Mouse (Mus musculus): ENCODE measurements around the gene Slc22a18. TPM values are rescaled to one million over a fixed set of nuclear protein-coding genes. Genes with fewer than 3 reads are reported as not detected.
A peak's percentile ranks its signal among the peaks of the same experiment; 100 is the strongest.

Gene Slc22a18
- polyA plus RNA-seq, 1 experiment from 2014 or later, result 0.64 TPM

- Histone ChIP-seq H3K27ac (ENCODE audit: low read depth, low read length) (peak within 1 kb of the TSS; percentile 82), H3K4me2 (ENCODE audit: low read depth) (peak within 1 kb of the TSS; percentile 57), H3K4me1 (ENCODE audit: control insufficient read depth, insufficient read depth, low read length) (peaks cover 3% of the 10 kb centered on the region; the same call in 1 of the 2 replicates), H3K36me3 (ENCODE audit: control insufficient read depth, insufficient read depth, low read length) (no peaks in the 10 kb centered on the region), H3K4me3 (ENCODE audit: low read depth, low read length) (peak within 1 kb of the TSS; percentile 68), H3K9me3 (ENCODE audit: control insufficient read depth, low read length) (peaks cover 11% of the 10 kb centered on the region), H3K9ac (ENCODE audit: low read length) (peak within 1 kb of the TSS; percentile 88), H3K27me3 (ENCODE audit: control insufficient read depth, insufficient read depth, low read length) (0 out of 2 replicates have a peak, but pooled peaks cover 4% of the 10 kb centered on the region)
- WGBS, result 26% methylated on average over 25 of the region's 48 CpGs
- ATAC-seq (ENCODE audit: insufficient read depth, low FRiP score, low TSS enrichment) (peak; percentile 75), DNase-seq (ENCODE audit: low spot score) (peak; percentile 93)
Measured at GRCm38 (mm10) chr7:143460874-143461273, 12.7 kb upstream of the Slc22a18 start, which contains the start of gene Cdkn1c. Gene Cdkn1c (minus strand): TSS chr7:143461050.

- 32% methylated on average over 18 of the region's 32 CpGs for WGBS
- Histone ChIP-seq H3K9ac (ENCODE audit: low read length) (peak overlapping the region; percentile 23; the same call in 1 of the 2 replicates), H3K36me3 (ENCODE audit: control insufficient read depth, insufficient read depth, low read length) (no peaks in the 10 kb centered on the region), H3K27me3 (ENCODE audit: control insufficient read depth, insufficient read depth, low read length) (0 out of 2 replicates have a peak, but pooled peaks cover 4% of the 10 kb centered on the region), H3K4me3 (ENCODE audit: low read depth, low read length) (no peak overlapping the region; the same call in 1 of the 2 replicates), H3K27ac (ENCODE audit: low read depth, low read length) (no peak overlapping the region; the same call in 1 of the 2 replicates), H3K9me3 (ENCODE audit: control insufficient read depth, low read length) (peaks cover 11% of the 10 kb centered on the region), H3K4me1 (ENCODE audit: control insufficient read depth, insufficient read depth, low read length) (peaks cover 3% of the 10 kb centered on the region; the same call in 1 of the 2 replicates), H3K4me2 (ENCODE audit: low read depth) (peak overlapping the region; percentile 30)
- no peak for DNase-seq (ENCODE audit: low spot score)
- peak; percentile 54 for ATAC-seq (ENCODE audit: insufficient read depth, low FRiP score, low TSS enrichment)
Measured at GRCm38 (mm10) chr7:143461294-143461870, 12.2 kb upstream of the Slc22a18 start.

GRCm38 (mm10) chr7:143461920-143462319, 11.6 kb upstream of the Slc22a18 start:
- H3K27ac ChIP-seq (ENCODE audit: low read depth, low read length), result no peak overlapping the region
- peaks cover 11% of the 10 kb centered on the region for H3K9me3 ChIP-seq (ENCODE audit: control insufficient read depth, low read length)
- H3K27me3 ChIP-seq (ENCODE audit: control insufficient read depth, insufficient read depth, low read length), result 0 out of 2 replicates have a peak, but pooled peaks cover 4% of the 10 kb centered on the region
- H3K4me2 ChIP-seq (ENCODE audit: low read depth), result no peak overlapping the region; the same call in 1 of the 2 replicates
- no peaks in the 10 kb centered on the region for H3K36me3 ChIP-seq (ENCODE audit: control insufficient read depth, insufficient read depth, low read length)
- no peak for DNase-seq (ENCODE audit: low spot score)
- no peak overlapping the region; the same call in 1 of the 2 replicates for H3K9ac ChIP-seq (ENCODE audit: low read length)
- no peak for ATAC-seq (ENCODE audit: insufficient read depth, low FRiP score, low TSS enrichment)
- H3K4me1 ChIP-seq (ENCODE audit: control insufficient read depth, insufficient read depth, low read length), result peaks cover 3% of the 10 kb centered on the region; the same call in 1 of the 2 replicates
- no peak overlapping the region for H3K4me3 ChIP-seq (ENCODE audit: low read depth, low read length)
- whole genome bisulfite sequencing, result 37% methylated on average over 11 of the region's 11 CpGs

GRCm38 (mm10) chr7:143462516-143462915, 11.0 kb upstream of the Slc22a18 start:
- H3K9me3 ChIP-seq (ENCODE audit: control insufficient read depth, low read length), result peaks cover 11% of the 10 kb centered on the region
- 80% methylated on average over 5 of the region's 5 CpGs for WGBS
- no peak overlapping the region for H3K4me3 ChIP-seq (ENCODE audit: low read depth, low read length)
- no peak overlapping the region for H3K4me2 ChIP-seq (ENCODE audit: low read depth)
- H3K27me3 ChIP-seq (ENCODE audit: control insufficient read depth, insufficient read depth, low read length), result 0 out of 2 replicates have a peak, but pooled peaks cover 4% of the 10 kb centered on the region
- no peak overlapping the region for H3K9ac ChIP-seq (ENCODE audit: low read length)
- H3K36me3 ChIP-seq (ENCODE audit: control insufficient read depth, insufficient read depth, low read length), result no peaks in the 10 kb centered on the region
- DNase-seq (ENCODE audit: low spot score), result no peak
- peaks cover 3% of the 10 kb centered on the region; the same call in 1 of the 2 replicates for H3K4me1 ChIP-seq (ENCODE audit: control insufficient read depth, insufficient read depth, low read length)
- no peak overlapping the region for H3K27ac ChIP-seq (ENCODE audit: low read depth, low read length)
- ATAC-seq (ENCODE audit: insufficient read depth, low FRiP score, low TSS enrichment), result no peak

- Histone ChIP-seq H3K27me3 (ENCODE audit: control insufficient read depth, insufficient read depth, low read length) (0 out of 2 replicates have a peak, but pooled peaks cover 4% of the 10 kb centered on the region), H3K4me3 (ENCODE audit: low read depth, low read length) (no peak overlapping the region), H3K27ac (ENCODE audit: low read depth, low read length) (no peak overlapping the region), H3K9me3 (ENCODE audit: control insufficient read depth, low read length) (peaks cover 11% of the 10 kb centered on the region), H3K9ac (ENCODE audit: low read length) (no peak overlapping the region), H3K36me3 (ENCODE audit: control insufficient read depth, insufficient read depth, low read length) (no peaks in the 10 kb centered on the region), H3K4me2 (ENCODE audit: low read depth) (no peak overlapping the region), H3K4me1 (ENCODE audit: control insufficient read depth, insufficient read depth, low read length) (peaks cover 7% of the 10 kb centered on the region)
- WGBS, result 37% methylated on average over 11 of the region's 11 CpGs
- peak; percentile 83 for DNase-seq (ENCODE audit: low spot score)
- no peak for ATAC-seq (ENCODE audit: insufficient read depth, low FRiP score, low TSS enrichment)
Measured at GRCm38 (mm10) chr7:143463865-143464415, 9.6 kb upstream of the Slc22a18 start.

GRCm38 (mm10) chr7:143464811-143465560, 8.6 kb upstream of the Slc22a18 start:
- Histone ChIP-seq H3K9me3 (ENCODE audit: control insufficient read depth, low read length) (peaks cover 6% of the 10 kb centered on the region), H3K9ac (ENCODE audit: low read length) (peak overlapping the region; percentile 42), H3K4me2 (ENCODE audit: low read depth) (peak overlapping the region; percentile 36), H3K27ac (ENCODE audit: low read depth, low read length) (no peak overlapping the region), H3K4me3 (ENCODE audit: low read depth, low read length) (peak overlapping the region; percentile 11), H3K4me1 (ENCODE audit: control insufficient read depth, insufficient read depth, low read length) (peaks cover 7% of the 10 kb centered on the region), H3K36me3 (ENCODE audit: control insufficient read depth, insufficient read depth, low read length) (no peaks in the 10 kb centered on the region), H3K27me3 (ENCODE audit: control insufficient read depth, insufficient read depth, low read length) (0 out of 2 replicates have a peak, but pooled peaks cover 4% of the 10 kb centered on the region)
- WGBS, result 22% methylated on average over 54 of the region's 56 CpGs
- ATAC-seq (ENCODE audit: insufficient read depth, low FRiP score, low TSS enrichment) (no peak), DNase-seq (ENCODE audit: low spot score) (peak; percentile 67)

- ATAC-seq (ENCODE audit: insufficient read depth, low FRiP score, low TSS enrichment), result 0 out of 2 replicates have a peak, but pooled peaks have one; percentile 26
- H3K36me3 ChIP-seq (ENCODE audit: control insufficient read depth, insufficient read depth, low read length), result no peaks in the 10 kb centered on the region
- peaks cover 7% of the 10 kb centered on the region for H3K4me1 ChIP-seq (ENCODE audit: control insufficient read depth, insufficient read depth, low read length)
- no peaks in the 10 kb centered on the region for H3K9me3 ChIP-seq (ENCODE audit: control insufficient read depth, low read length)
- H3K27me3 ChIP-seq (ENCODE audit: control insufficient read depth, insufficient read depth, low read length), result 0 out of 2 replicates have a peak, but pooled peaks cover 4% of the 10 kb centered on the region
- H3K27ac ChIP-seq (ENCODE audit: low read depth, low read length), result no peak overlapping the region
- 40% methylated on average over 14 of the region's 14 CpGs for WGBS
- H3K9ac ChIP-seq (ENCODE audit: low read length), result no peak overlapping the region
- H3K4me2 ChIP-seq (ENCODE audit: low read depth), result no peak overlapping the region
- no peak overlapping the region for H3K4me3 ChIP-seq (ENCODE audit: low read depth, low read length)
- peak; percentile 86 for DNase-seq (ENCODE audit: low spot score)
Measured at GRCm38 (mm10) chr7:143466099-143466677, 7.3 kb upstream of the Slc22a18 start.

GRCm38 (mm10) chr7:143467714-143468113, 5.8 kb upstream of the Slc22a18 start:
- no peak overlapping the region for H3K4me2 ChIP-seq (ENCODE audit: low read depth)
- no peak overlapping the region for H3K4me3 ChIP-seq (ENCODE audit: low read depth, low read length)
- H3K4me1 ChIP-seq (ENCODE audit: control insufficient read depth, insufficient read depth, low read length), result peaks cover 7% of the 10 kb centered on the region
- H3K36me3 ChIP-seq (ENCODE audit: control insufficient read depth, insufficient read depth, low read length), result no peaks in the 10 kb centered on the region
- WGBS, result 17% methylated on average over 6 of the region's 6 CpGs
- ATAC-seq (ENCODE audit: insufficient read depth, low FRiP score, low TSS enrichment) (no peak), DNase-seq (ENCODE audit: low spot score) (no peak)
- no peaks in the 10 kb centered on the region for H3K9me3 ChIP-seq (ENCODE audit: control insufficient read depth, low read length)
- H3K9ac ChIP-seq (ENCODE audit: low read length), result no peak overlapping the region
- no peak overlapping the region for H3K27ac ChIP-seq (ENCODE audit: low read depth, low read length)
- H3K27me3 ChIP-seq (ENCODE audit: control insufficient read depth, insufficient read depth, low read length), result 0 out of 2 replicates have a peak, but pooled peaks cover 4% of the 10 kb centered on the region

Measured in neural tube, embryonic 11.5 days (tissue).